Mouse (Mus musculus) kidney, adult 2 months (tissue): ENCODE measurements around the gene Gm20479.

ENCODE experiments used
- CTCF ChIP-seq: fragments of 200-500 bp; conservative IDR thresholded peaks from 2 replicates; pipeline ENCODE4 v1.5.1; 2011; ENCODE audit warnings: low read depth, mild to moderate bottlenecking, control low read depth, low read length, moderate library complexity, mixed read lengths; ENCODE audit not compliant: insufficient read depth, insufficient read length
- POLR2A ChIP-seq: fragments of 200-500 bp; IDR thresholded peaks from one replicate; pipeline ENCODE4 v1.6.1; 2011; ENCODE audit warnings: low read depth, low read length, control low read depth

DNA sequence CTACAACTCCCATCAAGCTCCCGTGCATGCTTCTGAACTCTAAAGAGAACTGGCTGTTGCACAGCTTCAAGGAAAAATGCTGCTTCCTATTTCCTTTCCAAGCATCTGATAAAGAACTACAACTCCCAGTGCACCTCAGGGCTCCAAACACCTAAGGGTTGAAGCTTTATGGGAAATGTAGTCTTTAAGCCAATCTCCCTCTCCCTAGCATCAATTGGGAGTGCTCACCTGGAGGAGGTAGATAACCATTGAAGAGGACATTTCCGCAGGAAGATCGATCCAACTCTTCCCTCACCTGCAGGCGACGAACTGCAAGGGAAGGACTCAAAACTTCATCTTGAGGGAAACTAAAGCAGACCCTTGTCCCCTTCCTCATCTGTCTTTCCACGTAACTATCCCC lies 3.1 kb downstream of the Gm20479 start:
- TF ChIP-seq POLR2A: no peak
- TF ChIP-seq CTCF: no peak
